Mouse (Mus musculus) heart, embryonic 14.5 days (tissue): ENCODE measurements around the gene Rhobtb1. TPM values are rescaled to one million over a fixed set of nuclear protein-coding genes. Genes with fewer than 3 reads are reported as not detected.

Source experiments
- ATAC-seq: fragments of 200-750 bp; cut with Nextera tagmentation; 2 replicates; pipeline ENCODE4 v1.8.0; 2017; ENCODE audit warnings: low read depth, moderate TSS enrichment; ENCODE audit not compliant: insufficient number of reproducible peaks, insufficient read depth, low FRiP score
- H3K27ac ChIP-seq, 2 experiments: fragments of 200-500 bp in 1 of 2; fragments of 300-500 bp in 1 of 2; sonication (generic) in 1 of 2; replicated peaks in 1 of 2; 2 replicates each; pipeline ENCODE4 v1.5.1; 2012 to 2014; ENCODE audit warnings: low read depth in 2 of 2, low read length in 2 of 2, control low read depth in 1 of 2, mild to moderate bottlenecking in 1 of 2, mixed read lengths in 1 of 2; ENCODE audit not compliant: control insufficient read depth in 1 of 2, insufficient read depth in 1 of 2
- H3K27me3 ChIP-seq: fragments of 300-500 bp; sonication (generic); 2 replicates; pipeline ENCODE4 v1.6.1; 2014; ENCODE audit warnings: mild to moderate bottlenecking, low read length, control low read depth; ENCODE audit not compliant: control insufficient read depth, insufficient read depth
- H3K36me3 ChIP-seq: fragments of 300-500 bp; sonication (generic); 2 replicates; pipeline ENCODE4 v1.6.1; 2014; ENCODE audit warnings: mild to moderate bottlenecking, control low read depth, low read length, mixed read lengths; ENCODE audit not compliant: control insufficient read depth, insufficient read depth
- H3K4me1 ChIP-seq, 2 experiments: fragments of 200-500 bp in 1 of 2; fragments of 300-500 bp in 1 of 2; sonication (generic) in 1 of 2; 2 replicates each; pipeline ENCODE4 v1.6.1; 2012 to 2014; ENCODE audit warnings: low read length in 2 of 2, control low read depth in 1 of 2, mixed read lengths in 1 of 2; ENCODE audit not compliant: control insufficient read depth in 2 of 2, insufficient read depth in 2 of 2
- H3K4me2 ChIP-seq: fragments of 300-500 bp; sonication (generic); 2 replicates; pipeline ENCODE4 v1.6.1; 2014; ENCODE audit warnings: mild to moderate bottlenecking, low read length
- H3K4me3 ChIP-seq, 2 experiments: fragments of 200-500 bp in 1 of 2; fragments of 300-500 bp in 1 of 2; sonication (generic) in 1 of 2; 2 replicates each; pipeline ENCODE4 v1.5.1; 2012 to 2014; ENCODE audit warnings: low read length in 2 of 2, mild to moderate bottlenecking in 2 of 2, control low read depth in 1 of 2, low read depth in 1 of 2, moderate library complexity in 1 of 2; ENCODE audit not compliant: control insufficient read depth in 1 of 2, insufficient read depth in 1 of 2
- H3K9ac ChIP-seq: fragments of 300-500 bp; sonication (generic); 2 replicates; pipeline ENCODE4 v1.6.1; 2014; ENCODE audit warnings: mild to moderate bottlenecking, low read length
- H3K9me3 ChIP-seq: fragments of 300-500 bp; sonication (generic); 2 replicates; pipeline ENCODE4 v1.6.1; 2016; ENCODE audit warnings: low read length, control low read depth; ENCODE audit not compliant: control insufficient read depth
- WGBS: fragments of 180-500 bp; shearing (Covaris S2); extraction: QIAGEN DNeasy Blood & Tissue Kit; methylation state at CpG from one replicate; pipeline ENCODE4 v1.1.7; 2014; 5-methylcytosine and 5-hydroxymethylcytosine counted together
- polyA plus RNA-seq: library from polyadenylated mRNA; unstranded; fragments of >200 nt; fragmentation: Nextera tagmentation; extraction: Ambion mirVana; gene quantifications from 2 replicates; pipeline ENCODE4 v1.2.1, GENCODE M21; 2014

The Rhobtb1 gene
- polyA plus RNA-seq, 1 experiment from 2014 or later = 38.6 TPM

GRCm38 (mm10) chr10:69118893-69119292 is 32.3 kb upstream of the Rhobtb1 start:
- no peaks in the 10 kb centered on the region for H3K4me1 ChIP-seq
- H3K27ac ChIP-seq = no peak overlapping the region
- no peak for ATAC-seq
- no peak overlapping the region for H3K9ac ChIP-seq
- H3K36me3 ChIP-seq = no peaks in the 10 kb centered on the region
- 0 out of 2 replicates have a peak, but pooled peaks cover 6% of the 10 kb centered on the region for H3K9me3 ChIP-seq
- no peak overlapping the region for H3K4me2 ChIP-seq
- H3K4me3 ChIP-seq = no peak overlapping the region
- H3K27me3 ChIP-seq = no peaks in the 10 kb centered on the region
- 70% methylated on average over 3 of the region's 3 CpGs for WGBS

- Histone ChIP-seq H3K27ac (no peak overlapping the region), H3K27me3 (no peaks in the 10 kb centered on the region), H3K9ac (no peak overlapping the region), H3K4me3 (no peak overlapping the region), H3K4me1 (no peaks in the 10 kb centered on the region), H3K36me3 (no peaks in the 10 kb centered on the region), H3K4me2 (no peak overlapping the region), H3K9me3 (0 out of 2 replicates have a peak, but pooled peaks cover 6% of the 10 kb centered on the region)
- WGBS = 41% methylated on average over 1 of the region's 1 CpGs
- ATAC-seq = no peak
Observed at GRCm38 (mm10) chr10:69119456-69119855, 31.8 kb upstream of the Rhobtb1 start.

- H3K9ac ChIP-seq = no peak overlapping the region
- no peaks in the 10 kb centered on the region for H3K9me3 ChIP-seq
- H3K36me3 ChIP-seq = no peaks in the 10 kb centered on the region
- 81% methylated on average over 2 of the region's 2 CpGs for WGBS
- H3K4me2 ChIP-seq = no peak overlapping the region
- no peak overlapping the region for H3K27ac ChIP-seq
- no peaks in the 10 kb centered on the region for H3K4me1 ChIP-seq
- H3K4me3 ChIP-seq = no peak overlapping the region
- no peaks in the 10 kb centered on the region for H3K27me3 ChIP-seq
- ATAC-seq = no peak
Observed at GRCm38 (mm10) chr10:69126546-69126945, 24.7 kb upstream of the Rhobtb1 start.

- no peaks in the 10 kb centered on the region for H3K27me3 ChIP-seq
- no peak overlapping the region for H3K4me2 ChIP-seq
- ATAC-seq = no peak
- no peak overlapping the region for H3K4me3 ChIP-seq
- H3K4me1 ChIP-seq = no peaks in the 10 kb centered on the region
- no peak overlapping the region for H3K9ac ChIP-seq
- H3K27ac ChIP-seq = no peak overlapping the region
- whole genome bisulfite sequencing = 61% methylated on average over 3 of the region's 3 CpGs
- no peaks in the 10 kb centered on the region for H3K9me3 ChIP-seq
- H3K36me3 ChIP-seq = no peaks in the 10 kb centered on the region
Observed at GRCm38 (mm10) chr10:69128531-69128930, 22.7 kb upstream of the Rhobtb1 start.

GRCm38 (mm10) chr10:69130613-69131012 is 20.6 kb upstream of the Rhobtb1 start:
- ATAC-seq = no peak
- no peaks in the 10 kb centered on the region for H3K9me3 ChIP-seq
- no peaks in the 10 kb centered on the region for H3K4me1 ChIP-seq
- H3K4me2 ChIP-seq = no peak overlapping the region
- H3K9ac ChIP-seq = no peak overlapping the region
- H3K36me3 ChIP-seq = no peaks in the 10 kb centered on the region
- WGBS = 84% methylated on average over 5 of the region's 5 CpGs
- H3K27me3 ChIP-seq = no peaks in the 10 kb centered on the region
- no peak overlapping the region for H3K4me3 ChIP-seq
- no peak overlapping the region for H3K27ac ChIP-seq

GRCm38 (mm10) chr10:69134356-69134755 is 16.9 kb upstream of the Rhobtb1 start:
- H3K27me3 ChIP-seq = no peaks in the 10 kb centered on the region
- ATAC-seq = no peak
- H3K4me1 ChIP-seq = no peaks in the 10 kb centered on the region; a peak in 1 of 4 replicates
- no peaks in the 10 kb centered on the region for H3K9me3 ChIP-seq
- H3K4me2 ChIP-seq = no peak overlapping the region
- H3K4me3 ChIP-seq = no peak overlapping the region
- no peaks in the 10 kb centered on the region for H3K36me3 ChIP-seq
- no peak overlapping the region for H3K27ac ChIP-seq
- H3K9ac ChIP-seq = no peak overlapping the region

- Histone ChIP-seq H3K4me2 (no peak overlapping the region), H3K4me3 (no peak overlapping the region), H3K4me1 (no peaks in the 10 kb centered on the region; a peak in 1 of 4 replicates), H3K9ac (no peak overlapping the region), H3K36me3 (no peaks in the 10 kb centered on the region), H3K27ac (no peak overlapping the region), H3K9me3 (no peaks in the 10 kb centered on the region), H3K27me3 (no peaks in the 10 kb centered on the region)
- WGBS = 52% methylated on average over 9 of the region's 9 CpGs
- ATAC-seq = no peak
Observed at GRCm38 (mm10) chr10:69136241-69136828, 14.9 kb upstream of the Rhobtb1 start.

- H3K4me3 ChIP-seq = no peak overlapping the region
- H3K9ac ChIP-seq = no peak overlapping the region
- no peaks in the 10 kb centered on the region for H3K9me3 ChIP-seq
- no peak overlapping the region for H3K4me2 ChIP-seq
- no peaks in the 10 kb centered on the region for H3K27me3 ChIP-seq
- no peak for ATAC-seq
- WGBS = 71% methylated on average over 7 of the region's 7 CpGs
- no peaks in the 10 kb centered on the region for H3K36me3 ChIP-seq
- no peak overlapping the region for H3K27ac ChIP-seq
- H3K4me1 ChIP-seq = no peaks in the 10 kb centered on the region
Observed at GRCm38 (mm10) chr10:69149252-69149651, 2.0 kb upstream of the Rhobtb1 start.
